Mouse (Mus musculus): ENCODE data around the gene Gm10300.

Gene Gm10300

GRCm38 (mm10) chr4:132078296-132078714, 3.8 kb downstream of the Gm10300 start:
- DNase-seq (ENCODE audit: low read depth, low spot score): no peak

- DNase-seq (ENCODE audit: low read depth, low spot score): peak; percentile 47
Observed at GRCm38 (mm10) chr4:132079555-132080275, 5.2 kb downstream of the Gm10300 start.

- no peak for DNase-seq (ENCODE audit: low read depth, low spot score)
Observed at GRCm38 (mm10) chr4:132080492-132080983, 6.0 kb downstream of the Gm10300 start.

GRCm38 (mm10) chr4:132085114-132085513, 10.6 kb downstream of the Gm10300 start:
- no peak for DNase-seq (ENCODE audit: low read depth, low spot score)

GRCm38 (mm10) chr4:132088921-132089320, 14.4 kb downstream of the Gm10300 start:
- peak; percentile 59 for DNase-seq (ENCODE audit: low read depth, low spot score)

GRCm38 (mm10) chr4:132093136-132093535, 18.6 kb downstream of the Gm10300 start:
- no peak for DNase-seq (ENCODE audit: low read depth, low spot score)

- DNase-seq (ENCODE audit: low read depth, low spot score): no peak
Observed at GRCm38 (mm10) chr4:132093928-132094327, 19.4 kb downstream of the Gm10300 start.

GRCm38 (mm10) chr4:132095043-132095442, 20.5 kb downstream of the Gm10300 start:
- DNase-seq (ENCODE audit: low read depth, low spot score): no peak

- no peak for DNase-seq (ENCODE audit: low read depth, low spot score)
Observed at GRCm38 (mm10) chr4:132099548-132099947, 25.1 kb downstream of the Gm10300 start.

GRCm38 (mm10) chr4:132101152-132101551, 26.7 kb downstream of the Gm10300 start:
- DNase-seq (ENCODE audit: low read depth, low spot score): no peak

GRCm38 (mm10) chr4:132108221-132108620, 33.7 kb downstream of the Gm10300 start:
- DNase-seq (ENCODE audit: low read depth, low spot score): no peak

GRCm38 (mm10) chr4:132111227-132111626, 36.7 kb downstream of the Gm10300 start:
- DNase-seq (ENCODE audit: low read depth, low spot score): no peak

- no peak for DNase-seq (ENCODE audit: low read depth, low spot score)
Observed at GRCm38 (mm10) chr4:132113411-132114095, 39.1 kb downstream of the Gm10300 start.

- DNase-seq (ENCODE audit: low read depth, low spot score): no peak
Observed at GRCm38 (mm10) chr4:132116315-132116714, 41.8 kb downstream of the Gm10300 start.

GRCm38 (mm10) chr4:132119566-132119965, 45.1 kb downstream of the Gm10300 start:
- DNase-seq (ENCODE audit: low read depth, low spot score): no peak

- no peak for DNase-seq (ENCODE audit: low read depth, low spot score)
Observed at GRCm38 (mm10) chr4:132121674-132122073, 47.2 kb downstream of the Gm10300 start.

- no peak for DNase-seq (ENCODE audit: low read depth, low spot score)
Observed at GRCm38 (mm10) chr4:132123166-132123565, 48.7 kb downstream of the Gm10300 start.

Data from skeletal muscle tissue, adult 2 months (tissue).